Mouse (Mus musculus): ENCODE data around the gene Efcab6.

GRCm38 (mm10) chr15:83996864-83997263 is 68.3 kb downstream of the Efcab6 start:
- TF ChIP-seq MYOD1 (IDR thresholded peaks at IDR 0.05; ENCODE audit: control insufficient read depth in 1 of 3, insufficient read length in 2 of 3, low read depth in 2 of 3) = no peak
- TF ChIP-seq POLR2A (IDR thresholded peaks at IDR 0.05; ENCODE audit: insufficient read length, low read depth) = no peak
- no peak for TF ChIP-seq MAX (IDR thresholded peaks at IDR 0.05; ENCODE audit: low read depth)
- no peak for TF ChIP-seq USF1 (IDR thresholded peaks at IDR 0.05; ENCODE audit: low read depth)
- TF ChIP-seq TCF12 (IDR thresholded peaks at IDR 0.05; ENCODE audit: insufficient read depth, poor library complexity, severe bottlenecking) = no peak
- no peak for TF ChIP-seq REST (IDR thresholded peaks at IDR 0.05; ENCODE audit: insufficient read depth, insufficient read length)
- TF ChIP-seq CEBPB (IDR thresholded peaks at IDR 0.05; ENCODE audit: insufficient read depth, poor library complexity, severe bottlenecking) = no peak
- no peak for TF ChIP-seq MYOG (IDR thresholded peaks at IDR 0.05; ENCODE audit: control insufficient read depth in 1 of 3, insufficient read depth in 1 of 3, insufficient read length in 2 of 3, low read depth in 2 of 3)
- no peak for TF ChIP-seq SRF (IDR thresholded peaks at IDR 0.05; ENCODE audit: control insufficient read depth, insufficient read length, low read depth)

Data from myocyte (in vitro differentiated cells).